Mouse (Mus musculus): ENCODE data around the gene Pbld1. TPM values are rescaled to one million over a fixed set of nuclear protein-coding genes. Genes with fewer than 3 reads are reported as not detected.
"Not testable (repeated sequence)": the region's sequence is repeated elsewhere in the genome, so short reads cannot be mapped to it uniquely, and the experiment has no call there.

Gene Pbld1
- total RNA-seq, 2 experiments from 2014 or later, result 1.0 to 3.3 TPM

- no peak for DNase-seq
These were observed 19.9 kb upstream of the Pbld1 start for GRCm38 (mm10) chr10:63039867-63040628.

- DNase-seq, result no peak
These were observed 16.8 kb upstream of the Pbld1 start for GRCm38 (mm10) chr10:63043154-63043553.

- DNase-seq, result no peak
These were observed 12.2 kb upstream of the Pbld1 start for GRCm38 (mm10) chr10:63047751-63048150.

GRCm38 (mm10) chr10:63049106-63049505 is 10.9 kb upstream of the Pbld1 start:
- DNase-seq, result peak in 1 of 2 experiments; percentile 37

GRCm38 (mm10) chr10:63051267-63051666 is 8.7 kb upstream of the Pbld1 start:
- no peak for DNase-seq

GRCm38 (mm10) chr10:63052011-63052410 is 8.0 kb upstream of the Pbld1 start:
- no peak for DNase-seq

GRCm38 (mm10) chr10:63053007-63053406 is 7.0 kb upstream of the Pbld1 start:
- DNase-seq, result no peak

GRCm38 (mm10) chr10:63054071-63054470 is 5.9 kb upstream of the Pbld1 start:
- DNase-seq, result not testable (repeated sequence)

- DNase-seq, result no peak
These were observed 5.4 kb upstream of the Pbld1 start for GRCm38 (mm10) chr10:63054586-63054985.

GRCm38 (mm10) chr10:63056966-63057750 is 2.8 kb upstream of the Pbld1 start:
- peak; percentile 40 to 75 for DNase-seq

GRCm38 (mm10) chr10:63060406-63060805 is 444 bp downstream of the Pbld1 start:
- peak; percentile 65 to 74 for DNase-seq

GRCm38 (mm10) chr10:63061266-63061665 is 1.3 kb downstream of the Pbld1 start:
- DNase-seq, result no peak

GRCm38 (mm10) chr10:63062696-63063095 is 2.7 kb downstream of the Pbld1 start:
- no peak for DNase-seq

- DNase-seq, result no peak
These were observed 3.4 kb downstream of the Pbld1 start for GRCm38 (mm10) chr10:63063365-63063764.

GRCm38 (mm10) chr10:63064516-63064915 is 4.6 kb downstream of the Pbld1 start:
- DNase-seq, result no peak

- DNase-seq, result no peak
These were observed 5.6 kb downstream of the Pbld1 start for GRCm38 (mm10) chr10:63065561-63065960.

- peak; percentile 79 to 86 for DNase-seq
These were observed 6.0 kb downstream of the Pbld1 start for GRCm38 (mm10) chr10:63065988-63066387.

GRCm38 (mm10) chr10:63086304-63086703 is 26.3 kb downstream of the Pbld1 start:
- DNase-seq, result no peak

- DNase-seq, result no peak
These were observed 29.3 kb downstream of the Pbld1 start for GRCm38 (mm10) chr10:63089103-63089757.

- peak in 1 of 2 experiments; percentile 13 for DNase-seq
These were observed 30.0 kb downstream of the Pbld1 start for GRCm38 (mm10) chr10:63089758-63090571.

GRCm38 (mm10) chr10:63091915-63092314 is 32.0 kb downstream of the Pbld1 start:
- DNase-seq, result no peak

All from heart, adult 18-20 months (tissue).